Mouse (Mus musculus): ENCODE measurements around the gene Ntsr1. TPM values are rescaled to one million over a fixed set of nuclear protein-coding genes. Genes with fewer than 3 reads are reported as not detected.

Ntsr1 gene
- polyA plus RNA-seq, 1 experiment from 2014 or later = 13.4 TPM

- H3K27ac ChIP-seq (ENCODE audit: low read length) = no peak overlapping the region
- H3K9me3 ChIP-seq (ENCODE audit: control insufficient read depth, low read length) = peaks cover 3% of the 10 kb centered on the region; the same call in 1 of the 2 replicates
- no peak overlapping the region for H3K4me3 ChIP-seq (replicated peaks; ENCODE audit: low read length)
- H3K27me3 ChIP-seq (replicated peaks; ENCODE audit: control insufficient read depth, insufficient read depth, low read length) = no peaks in the 10 kb centered on the region
- H3K9ac ChIP-seq (replicated peaks; ENCODE audit: low read depth, low read length) = no peak overlapping the region
- H3K4me1 ChIP-seq (replicated peaks; ENCODE audit: control insufficient read depth, insufficient read depth, low read length) = peaks cover 14% of the 10 kb centered on the region
- WGBS = 74% methylated on average over 2 of the region's 2 CpGs
- no peak overlapping the region for H3K4me2 ChIP-seq (ENCODE audit: low read length)
- ATAC-seq = no peak
- H3K36me3 ChIP-seq (ENCODE audit: control insufficient read depth, insufficient read depth) = no peaks in the 10 kb centered on the region
Measured at GRCm38 (mm10) chr2:180543675-180544074, 43.9 kb downstream of the Ntsr1 start.

GRCm38 (mm10) chr2:180545046-180545445, 45.3 kb downstream of the Ntsr1 start:
- peaks cover 3% of the 10 kb centered on the region; the same call in 1 of the 2 replicates for H3K9me3 ChIP-seq (ENCODE audit: control insufficient read depth, low read length)
- WGBS = 92% methylated on average over 18 of the region's 18 CpGs
- H3K27ac ChIP-seq (ENCODE audit: low read length) = no peak overlapping the region
- no peaks in the 10 kb centered on the region for H3K36me3 ChIP-seq (ENCODE audit: control insufficient read depth, insufficient read depth)
- H3K4me2 ChIP-seq (ENCODE audit: low read length) = no peak overlapping the region
- no peak overlapping the region for H3K9ac ChIP-seq (replicated peaks; ENCODE audit: low read depth, low read length)
- peaks cover 14% of the 10 kb centered on the region for H3K4me1 ChIP-seq (replicated peaks; ENCODE audit: control insufficient read depth, insufficient read depth, low read length)
- no peaks in the 10 kb centered on the region for H3K27me3 ChIP-seq (replicated peaks; ENCODE audit: control insufficient read depth, insufficient read depth, low read length)
- ATAC-seq = no peak
- no peak overlapping the region for H3K4me3 ChIP-seq (replicated peaks; ENCODE audit: low read length)

DNA sequence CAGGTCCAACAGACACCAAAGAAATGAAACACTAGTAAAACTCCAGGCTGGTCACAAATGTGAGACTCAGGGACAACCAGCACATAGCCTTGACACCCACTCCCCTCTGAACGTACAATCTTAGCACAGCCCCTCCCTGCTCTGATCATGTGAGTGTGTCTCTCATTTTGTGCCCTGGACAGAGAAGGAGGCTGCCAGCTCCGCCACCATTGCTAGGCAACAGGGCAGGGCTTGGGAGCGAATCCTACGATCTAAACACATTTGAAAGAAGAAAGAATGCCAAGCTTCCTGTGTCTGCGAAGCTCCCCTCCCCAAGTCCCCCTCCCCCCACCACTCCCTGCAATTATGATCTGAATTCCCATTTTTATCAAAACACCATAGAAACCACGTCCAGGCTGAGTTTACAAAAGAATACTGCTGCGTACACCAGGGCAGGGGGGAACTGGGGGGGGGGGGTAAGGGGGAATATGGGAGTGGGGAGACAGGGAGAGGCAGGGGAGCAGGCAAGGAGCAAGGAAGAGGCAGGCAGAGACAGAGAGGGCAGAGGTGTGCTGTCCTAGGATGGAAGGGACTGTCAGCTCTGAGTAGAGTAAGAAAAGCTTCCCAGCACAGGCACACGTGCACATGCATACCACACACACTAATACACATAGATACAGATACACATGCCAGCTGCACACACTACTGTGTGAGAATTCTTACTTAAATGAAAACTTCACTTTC, 47.8 kb downstream of the Ntsr1 start:
- ATAC-seq = peak; percentile 92
- Histone ChIP-seq H3K4me3 (replicated peaks; ENCODE audit: low read length) (no peak overlapping the region; the same call in 1 of the 2 replicates), H3K9ac (replicated peaks; ENCODE audit: low read depth, low read length) (peak overlapping the region; percentile 33), H3K4me1 (replicated peaks; ENCODE audit: control insufficient read depth, insufficient read depth, low read length) (peaks cover 16% of the 10 kb centered on the region), H3K4me2 (ENCODE audit: low read length) (peak overlapping the region; percentile 34), H3K27ac (ENCODE audit: low read length) (peak overlapping the region; percentile 82), H3K36me3 (ENCODE audit: control insufficient read depth, insufficient read depth) (no peaks in the 10 kb centered on the region), H3K27me3 (replicated peaks; ENCODE audit: control insufficient read depth, insufficient read depth, low read length) (no peaks in the 10 kb centered on the region), H3K9me3 (ENCODE audit: control insufficient read depth, low read length) (peaks cover 3% of the 10 kb centered on the region; the same call in 1 of the 2 replicates)
- 1% methylated on average over 8 of the region's 8 CpGs for WGBS

DNA sequence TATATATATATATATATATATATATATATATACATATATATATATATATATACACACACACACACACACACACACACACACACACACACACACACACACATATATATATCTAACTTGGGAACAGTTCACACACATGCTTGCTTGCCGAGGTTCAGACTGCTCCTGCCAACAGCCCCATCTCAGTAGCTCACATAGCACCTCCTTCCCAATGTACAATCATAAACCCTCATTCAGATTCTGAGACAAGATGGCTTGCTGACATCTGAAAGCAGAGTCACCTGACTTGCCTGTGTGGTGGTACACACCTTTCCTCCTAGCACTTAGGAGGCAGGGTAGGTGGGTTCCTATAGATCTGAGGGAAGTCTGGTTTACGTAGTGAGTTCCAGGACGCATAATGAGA, 52.6 kb downstream of the Ntsr1 start:
- WGBS = 64% methylated on average over 3 of the region's 3 CpGs
- ATAC-seq = no peak
- Histone ChIP-seq H3K4me2 (ENCODE audit: low read length) (no peak overlapping the region), H3K27ac (ENCODE audit: low read length) (peak overlapping the region; percentile 24; the same call in 1 of the 2 replicates), H3K9me3 (ENCODE audit: control insufficient read depth, low read length) (no peaks in the 10 kb centered on the region), H3K27me3 (replicated peaks; ENCODE audit: control insufficient read depth, insufficient read depth, low read length) (no peaks in the 10 kb centered on the region), H3K9ac (replicated peaks; ENCODE audit: low read depth, low read length) (no peak overlapping the region), H3K4me1 (replicated peaks; ENCODE audit: control insufficient read depth, insufficient read depth, low read length) (peaks cover 12% of the 10 kb centered on the region), H3K4me3 (replicated peaks; ENCODE audit: low read length) (no peak overlapping the region), H3K36me3 (ENCODE audit: control insufficient read depth, insufficient read depth) (no peaks in the 10 kb centered on the region)

- Histone ChIP-seq H3K4me2 (ENCODE audit: low read length) (no peak overlapping the region), H3K9me3 (ENCODE audit: control insufficient read depth, low read length) (no peaks in the 10 kb centered on the region), H3K4me3 (replicated peaks; ENCODE audit: low read length) (no peak overlapping the region), H3K9ac (replicated peaks; ENCODE audit: low read depth, low read length) (no peak overlapping the region), H3K36me3 (ENCODE audit: control insufficient read depth, insufficient read depth) (no peaks in the 10 kb centered on the region), H3K27me3 (replicated peaks; ENCODE audit: control insufficient read depth, insufficient read depth, low read length) (no peaks in the 10 kb centered on the region), H3K27ac (ENCODE audit: low read length) (no peak overlapping the region), H3K4me1 (replicated peaks; ENCODE audit: control insufficient read depth, insufficient read depth, low read length) (0 out of 2 replicates have a peak, but pooled peaks cover 2% of the 10 kb centered on the region)
- ATAC-seq = no peak
- WGBS = 47% methylated on average over 3 of the region's 3 CpGs
Measured at GRCm38 (mm10) chr2:180555219-180555618, 55.4 kb downstream of the Ntsr1 start.

DNA sequence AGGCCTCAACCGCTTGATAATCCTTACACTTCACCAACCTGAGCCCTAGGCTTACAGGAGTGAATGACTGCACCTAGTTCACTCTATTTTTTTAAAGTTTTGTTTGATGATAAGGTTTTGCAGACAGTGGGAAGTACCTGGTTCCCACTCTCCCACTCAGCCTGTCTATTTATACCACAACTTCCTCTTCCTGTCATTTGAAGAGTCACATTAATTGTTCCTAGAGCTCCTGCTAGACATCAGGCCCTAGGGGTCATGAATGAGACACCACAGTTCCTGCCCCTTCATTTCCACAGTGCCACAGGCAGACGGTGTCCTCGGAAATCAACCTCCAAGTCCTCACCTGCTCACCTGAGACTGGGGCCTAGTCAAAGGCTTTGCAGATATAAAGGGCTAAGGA, 56.7 kb downstream of the Ntsr1 start:
- H3K9ac ChIP-seq (replicated peaks; ENCODE audit: low read depth, low read length) = no peak overlapping the region
- H3K4me2 ChIP-seq (ENCODE audit: low read length) = no peak overlapping the region
- 91% methylated on average over 3 of the region's 3 CpGs for WGBS
- no peak overlapping the region for H3K4me3 ChIP-seq (replicated peaks; ENCODE audit: low read length)
- H3K4me1 ChIP-seq (replicated peaks; ENCODE audit: control insufficient read depth, insufficient read depth, low read length) = 0 out of 2 replicates have a peak, but pooled peaks cover 2% of the 10 kb centered on the region
- no peaks in the 10 kb centered on the region for H3K9me3 ChIP-seq (ENCODE audit: control insufficient read depth, low read length)
- H3K27me3 ChIP-seq (replicated peaks; ENCODE audit: control insufficient read depth, insufficient read depth, low read length) = no peaks in the 10 kb centered on the region
- no peak for ATAC-seq
- H3K36me3 ChIP-seq (ENCODE audit: control insufficient read depth, insufficient read depth) = no peaks in the 10 kb centered on the region
- no peak overlapping the region for H3K27ac ChIP-seq (ENCODE audit: low read length)

GRCm38 (mm10) chr2:180560245-180560644, 60.5 kb downstream of the Ntsr1 start:
- H3K4me1 ChIP-seq (replicated peaks; ENCODE audit: control insufficient read depth, insufficient read depth, low read length) = peaks cover 7% of the 10 kb centered on the region; the same call in 1 of the 2 replicates
- no peak overlapping the region for H3K27ac ChIP-seq (ENCODE audit: low read length)
- H3K36me3 ChIP-seq (ENCODE audit: control insufficient read depth, insufficient read depth) = no peaks in the 10 kb centered on the region
- no peaks in the 10 kb centered on the region for H3K9me3 ChIP-seq (ENCODE audit: control insufficient read depth, low read length)
- no peak for ATAC-seq
- no peak overlapping the region for H3K4me3 ChIP-seq (replicated peaks; ENCODE audit: low read length)
- no peaks in the 10 kb centered on the region for H3K27me3 ChIP-seq (replicated peaks; ENCODE audit: control insufficient read depth, insufficient read depth, low read length)
- WGBS = 52% methylated on average over 5 of the region's 5 CpGs
- H3K9ac ChIP-seq (replicated peaks; ENCODE audit: low read depth, low read length) = no peak overlapping the region
- H3K4me2 ChIP-seq (ENCODE audit: low read length) = no peak overlapping the region

DNA sequence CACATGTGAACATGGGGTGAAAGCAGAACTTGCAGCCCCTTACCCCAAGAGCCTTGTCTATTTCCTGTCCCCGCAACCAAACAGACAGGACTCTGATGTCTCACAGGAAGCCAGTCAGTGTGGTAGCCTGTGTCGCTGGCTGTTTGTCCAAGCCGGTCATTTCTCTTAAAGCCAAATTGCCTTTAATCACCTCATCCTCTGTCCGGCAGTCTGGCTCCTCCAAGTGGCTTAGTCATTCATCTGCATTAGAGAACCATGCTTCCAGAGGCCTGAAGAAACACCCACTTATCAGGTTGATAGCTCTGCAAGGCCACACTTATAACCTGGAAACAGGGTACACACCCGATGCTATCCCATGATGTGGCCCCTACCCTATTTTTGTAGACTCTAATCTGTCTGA, 62.4 kb downstream of the Ntsr1 start:
- Histone ChIP-seq H3K9ac (replicated peaks; ENCODE audit: low read depth, low read length) (no peak overlapping the region), H3K4me3 (replicated peaks; ENCODE audit: low read length) (no peak overlapping the region), H3K4me1 (replicated peaks; ENCODE audit: control insufficient read depth, insufficient read depth, low read length) (peaks cover 7% of the 10 kb centered on the region; the same call in 1 of the 2 replicates), H3K27me3 (replicated peaks; ENCODE audit: control insufficient read depth, insufficient read depth, low read length) (no peaks in the 10 kb centered on the region), H3K36me3 (ENCODE audit: control insufficient read depth, insufficient read depth) (no peaks in the 10 kb centered on the region), H3K4me2 (ENCODE audit: low read length) (no peak overlapping the region), H3K9me3 (ENCODE audit: control insufficient read depth, low read length) (no peaks in the 10 kb centered on the region), H3K27ac (ENCODE audit: low read length) (no peak overlapping the region)
- ATAC-seq = no peak
- WGBS = 87% methylated on average over 5 of the region's 5 CpGs

- ATAC-seq = no peak
- Histone ChIP-seq H3K4me3 (replicated peaks; ENCODE audit: low read length) (no peak overlapping the region), H3K9ac (replicated peaks; ENCODE audit: low read depth, low read length) (no peak overlapping the region), H3K9me3 (ENCODE audit: control insufficient read depth, low read length) (no peaks in the 10 kb centered on the region), H3K27me3 (replicated peaks; ENCODE audit: control insufficient read depth, insufficient read depth, low read length) (no peaks in the 10 kb centered on the region), H3K27ac (ENCODE audit: low read length) (no peak overlapping the region), H3K4me1 (replicated peaks; ENCODE audit: control insufficient read depth, insufficient read depth, low read length) (peaks cover 7% of the 10 kb centered on the region; the same call in 1 of the 2 replicates), H3K36me3 (ENCODE audit: control insufficient read depth, insufficient read depth) (no peaks in the 10 kb centered on the region), H3K4me2 (ENCODE audit: low read length) (no peak overlapping the region)
- whole genome bisulfite sequencing = 55% methylated on average over 6 of the region's 6 CpGs
Measured at GRCm38 (mm10) chr2:180563296-180563695, 63.5 kb downstream of the Ntsr1 start.

Data from forebrain, embryonic 16.5 days (tissue).